Mouse (Mus musculus) liver, adult 2 months (tissue): Measurements from ENCODE around the gene Rnf43.

ENCODE experiments used
- CTCF ChIP-seq: fragments of 200-500 bp; IDR thresholded peaks from 2 replicates; pipeline ENCODE4 v1.5.1; 2011; ENCODE audit warnings: low read depth, low read length, control low read depth
- POLR2A ChIP-seq: fragments of 200-500 bp; IDR thresholded peaks from 2 replicates; pipeline ENCODE4 v1.6.1; 2011; ENCODE audit warnings: low read length, control low read depth; ENCODE audit not compliant: insufficient read depth; ENCODE audit errors: extremely low read depth

GRCm38 (mm10) chr11:87727471-87727870 is 64.9 kb downstream of the Rnf43 start:
- TF ChIP-seq CTCF (no peak), POLR2A (no peak)
